Mouse (Mus musculus): ENCODE results near the gene Tbc1d16.
"Not testable (repeated sequence)": the region's sequence is repeated elsewhere in the genome, so short reads cannot be mapped to it uniquely, and the experiment has no call there.

The Tbc1d16 gene

DNA sequence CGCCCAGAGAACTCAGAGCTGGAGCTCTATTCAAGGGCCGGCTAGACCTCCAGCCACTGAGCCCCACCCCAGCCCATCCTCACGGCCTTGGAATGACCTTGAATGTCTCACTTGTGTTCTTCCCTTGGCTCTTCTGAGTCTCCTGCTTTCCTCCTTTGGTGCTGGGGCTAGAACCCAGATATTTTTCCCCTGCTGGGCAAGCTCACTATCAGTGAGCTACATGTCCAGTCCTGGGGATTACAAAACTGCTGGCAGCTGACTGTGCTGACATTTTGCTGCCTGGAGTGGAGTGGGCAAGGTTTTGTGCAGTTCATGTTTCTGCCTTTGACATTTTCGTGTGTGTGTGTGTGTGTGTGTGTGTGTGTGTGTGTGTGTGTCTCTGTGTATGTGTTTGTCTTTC, 111.3 kb downstream of the Tbc1d16 start:
- DNase-seq (ENCODE audit: low spot score): no peak

DNA sequence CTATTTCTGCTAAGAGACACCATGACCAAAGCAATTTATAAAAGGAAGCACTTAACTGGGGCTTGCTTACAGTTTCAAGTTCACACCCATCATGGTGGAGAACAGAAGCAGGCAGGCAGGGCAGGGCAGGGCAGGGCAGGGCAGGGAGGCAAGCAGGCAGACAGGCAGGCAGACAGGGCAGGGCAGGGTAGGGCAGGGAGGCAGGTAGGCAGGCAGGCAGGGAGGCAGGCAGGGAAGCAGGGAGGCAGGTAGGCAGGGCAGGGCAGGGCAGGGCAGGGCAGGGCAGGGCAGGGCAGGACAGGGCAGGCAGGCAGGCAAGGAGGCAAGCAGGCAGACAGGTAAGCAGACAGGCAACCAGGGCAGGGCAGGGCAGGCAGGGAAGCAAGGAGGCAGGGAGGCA, 115.6 kb downstream of the Tbc1d16 start:
- no peak for DNase-seq (ENCODE audit: low spot score)

DNA sequence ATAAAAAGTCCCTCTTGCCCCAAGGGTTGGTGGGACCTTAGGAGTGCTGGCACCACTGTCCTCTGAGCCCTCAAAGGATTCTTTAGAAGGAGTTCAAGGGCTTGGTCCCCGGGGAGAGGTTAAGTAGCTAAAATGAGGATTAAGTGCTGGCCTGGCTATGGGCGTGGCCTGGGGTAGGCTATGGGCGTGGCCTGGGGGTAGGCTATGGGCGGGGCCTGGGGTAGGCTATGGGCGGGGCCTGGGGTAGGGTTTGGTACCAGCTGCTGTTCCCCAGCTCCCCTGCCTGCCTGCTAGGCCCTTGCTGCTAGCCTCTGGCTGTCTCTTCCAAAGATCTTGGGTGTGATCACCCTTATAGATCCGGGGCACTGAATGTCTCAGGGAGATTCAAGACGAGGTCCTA, 117.0 kb downstream of the Tbc1d16 start:
- DNase-seq (ENCODE audit: low spot score): peak; percentile 71

DNA sequence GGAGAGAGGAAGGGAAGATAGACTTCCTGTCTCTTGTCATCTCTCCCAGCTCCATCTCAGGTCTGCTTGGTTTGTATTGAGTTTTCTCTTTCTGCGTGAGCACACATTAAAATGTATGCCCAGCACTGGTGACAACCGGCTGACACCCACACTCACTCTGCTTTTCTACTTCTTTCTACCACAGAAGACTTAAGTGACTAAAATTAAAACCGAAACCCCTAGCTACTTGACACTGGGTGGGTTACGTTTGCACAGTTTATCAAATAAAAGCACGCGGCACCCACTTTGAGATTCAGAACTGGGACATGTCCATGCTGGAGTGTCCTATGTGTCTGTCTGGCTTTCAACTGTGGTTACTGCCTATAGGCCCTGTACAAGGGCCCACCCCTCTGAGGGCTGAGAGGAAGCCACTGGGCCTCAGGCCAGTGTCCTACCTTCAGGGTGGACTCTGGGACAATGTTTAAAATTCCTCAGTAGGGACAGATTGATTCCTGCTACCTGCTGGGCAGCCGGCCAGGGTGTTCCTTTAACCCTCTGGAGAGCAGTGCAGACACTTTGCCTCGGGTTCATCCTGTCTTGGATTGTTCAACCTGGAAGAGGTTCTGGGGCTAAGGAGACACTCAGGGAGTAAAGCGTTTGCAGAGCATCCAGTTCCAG, 118.8 kb downstream of the Tbc1d16 start:
- no peak for DNase-seq (ENCODE audit: low spot score)

DNA sequence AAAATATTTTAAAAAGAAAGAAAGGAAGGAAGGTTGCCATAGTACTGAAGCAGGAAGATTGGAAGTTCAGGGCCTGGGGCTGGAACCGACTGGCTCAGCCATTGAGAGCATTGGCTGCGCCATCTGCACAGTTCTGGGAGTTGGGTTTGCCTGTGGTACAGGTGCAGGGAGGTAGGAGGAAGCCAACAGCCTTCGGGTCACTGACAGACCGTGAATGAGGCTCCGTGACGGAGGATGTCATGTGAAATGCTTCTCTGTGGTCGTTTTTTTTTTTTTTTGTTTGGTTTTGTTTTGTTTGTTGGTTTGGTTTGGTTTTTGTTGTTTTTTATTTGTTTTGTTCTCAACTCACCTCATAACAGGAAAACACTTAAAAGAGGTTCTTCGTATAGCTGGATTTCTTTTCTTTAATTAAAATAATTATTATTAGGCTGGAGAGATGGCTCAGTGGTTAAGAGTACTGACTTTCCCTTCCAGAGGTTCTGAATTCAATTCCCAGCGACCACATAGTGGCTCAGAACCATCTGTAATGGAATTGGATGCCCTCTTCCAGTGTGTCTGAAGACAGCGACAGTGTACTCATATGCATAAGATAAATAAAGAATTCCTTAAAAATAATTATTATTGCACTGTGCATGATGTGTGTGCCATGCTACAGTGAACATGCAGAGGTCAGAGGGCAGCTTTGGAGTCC, 119.6 kb downstream of the Tbc1d16 start:
- no peak for DNase-seq (ENCODE audit: low spot score)

DNA sequence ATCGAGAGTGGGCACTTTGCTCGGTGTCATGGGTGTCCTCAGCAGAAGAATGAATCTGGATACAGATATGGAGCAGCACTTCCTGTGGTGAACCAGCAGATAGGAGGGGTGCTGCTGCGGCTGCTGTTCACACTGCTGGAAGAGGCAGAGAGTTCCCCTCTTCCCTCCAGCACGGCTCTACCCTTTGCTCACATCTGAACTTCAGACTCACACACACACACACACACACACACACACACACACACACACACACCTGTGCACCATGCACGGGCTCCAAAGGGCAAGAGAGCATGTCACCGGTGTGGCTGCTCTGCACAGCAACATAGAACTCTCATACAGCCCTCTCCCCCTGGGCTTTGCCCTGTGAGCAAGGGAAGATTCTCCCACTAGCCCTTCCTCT, 122.0 kb downstream of the Tbc1d16 start:
- no peak for DNase-seq (ENCODE audit: low spot score)

DNA sequence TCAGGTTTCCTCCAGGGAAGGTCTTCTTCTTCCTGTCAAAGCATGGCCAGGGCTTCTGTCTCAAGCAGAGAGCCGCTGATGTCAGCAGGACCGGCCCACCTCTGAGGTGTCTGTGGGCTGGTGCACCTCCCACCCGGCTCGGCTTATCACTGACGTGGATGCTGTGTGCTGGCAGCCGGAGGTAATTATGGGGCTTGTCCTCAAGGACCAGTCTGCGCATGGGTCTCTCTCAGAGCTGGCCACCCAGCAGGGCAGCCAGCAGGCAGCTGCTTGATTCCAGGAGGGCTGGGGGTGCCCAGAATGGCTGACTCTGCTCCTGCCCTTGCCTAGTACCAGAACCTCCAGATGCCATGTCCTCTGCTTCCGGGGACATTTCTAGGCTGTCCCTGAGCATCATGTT, 122.6 kb downstream of the Tbc1d16 start:
- no peak for DNase-seq (ENCODE audit: low spot score)

DNA sequence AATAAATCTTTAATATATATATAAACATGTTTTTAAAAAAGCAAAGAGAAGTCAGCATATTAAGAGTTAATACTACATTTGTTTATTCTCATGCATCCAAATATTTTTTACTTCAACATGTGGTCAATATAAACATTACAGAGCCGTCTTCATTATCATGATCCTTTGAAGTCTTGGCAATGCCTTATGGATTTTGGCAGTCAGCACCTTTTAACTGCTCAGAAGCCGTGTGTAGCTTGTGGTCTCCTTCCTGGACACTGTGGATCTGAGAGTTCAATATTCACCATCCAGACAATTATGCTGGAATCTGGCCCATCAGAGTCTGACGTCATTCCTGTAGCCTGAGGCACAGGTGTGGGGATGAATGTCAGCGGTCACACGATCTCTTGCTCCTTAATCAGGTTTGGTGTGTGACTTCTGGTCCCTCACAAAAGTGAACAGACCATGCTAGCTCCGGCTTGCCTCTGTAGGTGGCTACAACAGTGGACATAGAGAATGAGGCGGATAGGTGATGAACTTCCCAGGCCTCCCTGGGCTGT, 123.2 kb downstream of the Tbc1d16 start:
- no peak for DNase-seq (ENCODE audit: low spot score)

DNA sequence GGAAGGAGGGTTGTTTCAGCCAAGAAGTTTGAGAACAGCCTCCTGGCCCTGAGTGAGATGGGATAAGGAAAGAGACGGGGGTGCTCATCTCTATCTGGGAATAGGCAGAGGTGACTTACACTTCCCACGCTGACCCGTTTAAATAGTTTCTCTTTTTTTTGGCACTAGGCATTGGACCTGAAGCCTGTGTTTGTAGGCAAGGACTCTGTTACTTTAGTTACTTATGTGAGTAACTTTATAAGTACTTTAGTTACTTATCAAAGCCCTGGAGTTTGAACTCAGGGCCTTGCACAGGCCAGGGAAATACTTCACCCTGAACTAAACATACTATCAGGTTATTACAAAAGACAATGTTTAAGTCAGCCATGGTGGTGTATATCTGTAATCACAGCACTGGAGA, 124.3 kb downstream of the Tbc1d16 start:
- DNase-seq (ENCODE audit: low spot score): no peak

DNA sequence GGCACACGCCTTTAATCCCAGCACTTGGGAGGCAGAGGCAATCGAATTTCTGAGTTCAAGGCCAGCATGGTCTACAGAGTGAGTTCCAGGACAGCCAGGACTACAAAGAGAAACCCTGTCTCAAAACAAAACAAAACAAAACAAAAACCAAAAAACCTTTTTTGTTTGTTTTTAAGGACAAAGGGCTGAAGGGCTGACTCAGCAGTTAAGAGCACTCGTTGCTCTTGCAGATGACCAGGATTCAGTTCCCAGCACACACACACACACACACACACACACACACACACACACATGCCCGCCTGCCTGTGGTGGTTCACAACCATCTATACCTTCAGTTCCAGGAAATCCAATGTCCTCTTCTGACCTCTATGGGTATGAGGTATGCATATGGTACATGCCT, 127.9 kb downstream of the Tbc1d16 start:
- DNase-seq (ENCODE audit: low spot score): not testable (repeated sequence)

DNA sequence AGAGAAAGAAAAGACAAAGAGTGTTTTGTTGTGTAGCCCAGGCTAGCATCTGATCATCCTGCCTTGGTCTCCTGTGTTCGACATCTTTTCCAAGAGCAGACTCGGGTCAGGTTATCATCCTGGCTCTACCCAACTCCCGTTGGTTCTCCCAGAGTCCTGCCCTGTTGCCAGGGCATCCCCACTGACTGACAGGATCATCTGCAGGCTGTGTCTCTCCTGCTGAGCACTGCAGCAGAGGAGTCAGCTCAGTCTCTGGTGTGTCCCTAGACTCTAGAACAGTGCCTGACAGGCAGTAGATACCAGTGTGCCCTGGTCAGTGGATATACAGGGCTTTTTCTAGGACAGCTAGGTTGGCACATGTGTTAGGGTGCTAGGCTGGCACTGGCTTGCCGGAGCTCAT, 130.1 kb downstream of the Tbc1d16 start:
- no peak for DNase-seq (ENCODE audit: low spot score)

DNA sequence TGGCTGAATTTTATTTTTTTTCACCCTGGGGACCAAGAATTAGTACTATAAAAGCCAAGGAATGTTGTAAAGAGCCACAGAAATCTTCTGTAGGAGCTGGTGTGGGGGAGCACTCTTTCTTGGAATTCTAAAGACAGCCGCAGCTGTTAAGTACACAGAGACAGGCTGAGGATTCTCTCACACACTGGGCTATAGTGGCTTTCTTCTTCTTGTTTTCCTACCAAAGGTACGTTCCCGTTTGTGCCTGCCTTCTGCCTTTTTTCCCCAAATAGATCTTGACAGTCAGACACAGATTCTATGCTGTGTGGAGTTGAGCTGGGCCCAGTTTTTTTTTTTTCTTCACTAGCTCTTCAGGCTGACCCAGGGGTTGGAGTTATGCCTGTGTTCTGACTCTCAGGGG, 132.9 kb downstream of the Tbc1d16 start:
- DNase-seq (ENCODE audit: low spot score): no peak

DNA sequence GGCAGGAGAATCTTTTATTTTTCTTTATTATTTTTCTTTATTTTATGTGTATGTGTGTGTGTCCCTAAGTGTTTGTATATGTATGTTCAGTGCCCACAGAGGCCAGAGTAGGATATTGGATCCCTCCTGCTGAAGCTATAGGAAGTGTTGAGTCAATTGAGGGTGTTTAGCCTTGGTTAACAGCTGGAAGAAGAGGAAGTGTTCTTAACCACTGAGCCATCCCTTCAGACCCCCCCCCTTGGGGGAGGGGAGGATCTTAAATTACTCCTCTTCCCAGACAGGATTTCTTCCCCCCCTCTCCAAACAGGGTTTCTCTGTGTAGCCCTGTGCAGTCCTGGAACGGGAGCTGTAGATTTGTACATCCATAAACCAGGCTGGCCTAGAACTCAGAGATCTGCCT, 135.0 kb downstream of the Tbc1d16 start:
- DNase-seq (ENCODE audit: low spot score): no peak
